Mouse (Mus musculus): ENCODE results near the gene C87436. TPM values are rescaled to one million over a fixed set of nuclear protein-coding genes. Genes with fewer than 3 reads are reported as not detected.

C87436 gene
- polyA plus RNA-seq, 1 experiment, result 18.0 TPM

GRCm38 (mm10) chr6:86499571-86500109 is 61.5 kb downstream of the C87436 start:
- no peak for DNase-seq (ENCODE audit: low read depth)
- no peak for TF ChIP-seq POLR2A (IDR thresholded peaks at IDR 0.05; ENCODE audit: borderline replicate concordance, extremely low read depth, insufficient read depth, insufficient read length, poor library complexity, severe bottlenecking)
- no peak for TF ChIP-seq CTCF (IDR thresholded peaks at IDR 0.05; ENCODE audit: borderline replicate concordance, extremely low read depth, insufficient read depth, insufficient read length)

DNA sequence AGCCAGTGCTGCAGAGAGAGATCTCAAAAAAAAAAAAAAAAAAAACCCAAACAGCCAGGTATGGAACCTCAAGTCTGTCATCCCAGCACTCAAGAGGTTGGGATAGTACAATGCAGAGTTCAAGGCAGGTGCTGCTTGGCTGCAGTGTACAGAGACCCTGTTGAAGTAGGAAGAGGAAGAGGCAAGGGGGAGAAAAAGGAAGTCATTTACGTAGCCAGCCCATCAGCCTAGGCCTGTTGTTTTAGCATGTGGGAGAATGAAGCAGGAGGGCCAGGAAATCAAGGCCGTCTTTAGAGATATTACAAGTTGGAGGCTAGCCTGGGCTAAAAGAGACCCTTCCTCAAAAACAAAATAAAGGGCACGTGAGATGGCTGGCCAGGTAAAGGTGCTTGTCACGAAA is 65.3 kb downstream of the C87436 start:
- no peak for DNase-seq (ENCODE audit: low read depth)

GRCm38 (mm10) chr6:86505671-86506070 is 67.5 kb downstream of the C87436 start:
- DNase-seq (ENCODE audit: low read depth), result no peak
- TF ChIP-seq POLR2A (IDR thresholded peaks at IDR 0.05; ENCODE audit: borderline replicate concordance, extremely low read depth, insufficient read depth, insufficient read length, poor library complexity, severe bottlenecking) (no peak), CTCF (IDR thresholded peaks at IDR 0.05; ENCODE audit: borderline replicate concordance, extremely low read depth, insufficient read depth, insufficient read length) (no peak)

More for the DNA sequence above, 65.3 kb downstream of the C87436 start:
- TF ChIP-seq CTCF (IDR thresholded peaks at IDR 0.05; ENCODE audit: borderline replicate concordance, extremely low read depth, insufficient read depth, insufficient read length), result no peak
- no peak for TF ChIP-seq POLR2A (IDR thresholded peaks at IDR 0.05; ENCODE audit: borderline replicate concordance, extremely low read depth, insufficient read depth, insufficient read length, poor library complexity, severe bottlenecking)

- TF ChIP-seq POLR2A (IDR thresholded peaks at IDR 0.05; ENCODE audit: borderline replicate concordance, extremely low read depth, insufficient read depth, insufficient read length, poor library complexity, severe bottlenecking) (no peak), CTCF (IDR thresholded peaks at IDR 0.05; ENCODE audit: borderline replicate concordance, extremely low read depth, insufficient read depth, insufficient read length) (no peak)
- no peak for DNase-seq (ENCODE audit: low read depth)
These were observed 68.1 kb downstream of the C87436 start for GRCm38 (mm10) chr6:86506309-86506708.

DNA sequence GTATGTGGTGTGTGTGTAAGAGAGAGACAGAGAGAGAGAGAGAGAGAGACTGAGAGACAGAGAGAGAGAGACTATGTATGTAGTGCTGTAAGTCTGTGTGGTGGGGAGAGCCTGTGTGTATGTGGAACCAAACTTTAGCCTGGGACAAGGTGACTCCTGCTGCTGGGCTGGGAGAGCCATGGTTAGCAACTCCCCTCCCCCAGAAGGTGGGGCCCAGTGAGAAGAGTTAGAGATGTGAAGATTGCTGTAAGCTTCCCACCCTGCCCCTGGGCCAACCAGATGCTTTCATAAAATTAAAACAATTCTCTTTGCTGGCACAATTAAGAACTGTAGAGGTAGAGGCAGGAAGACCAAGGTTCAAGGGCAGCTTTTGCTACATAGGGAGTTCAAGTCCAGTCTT is 68.9 kb downstream of the C87436 start:
- DNase-seq (ENCODE audit: low read depth), result no peak
- TF ChIP-seq CTCF (IDR thresholded peaks at IDR 0.05; ENCODE audit: borderline replicate concordance, extremely low read depth, insufficient read depth, insufficient read length) (no peak), POLR2A (IDR thresholded peaks at IDR 0.05; ENCODE audit: borderline replicate concordance, extremely low read depth, insufficient read depth, insufficient read length, poor library complexity, severe bottlenecking) (no peak)

GRCm38 (mm10) chr6:86508736-86509135 is 70.6 kb downstream of the C87436 start:
- TF ChIP-seq POLR2A (IDR thresholded peaks at IDR 0.05; ENCODE audit: borderline replicate concordance, extremely low read depth, insufficient read depth, insufficient read length, poor library complexity, severe bottlenecking) (no peak), CTCF (IDR thresholded peaks at IDR 0.05; ENCODE audit: borderline replicate concordance, extremely low read depth, insufficient read depth, insufficient read length) (no peak)
- DNase-seq (ENCODE audit: low read depth), result no peak

GRCm38 (mm10) chr6:86509194-86509865 is 71.2 kb downstream of the C87436 start:
- no peak for TF ChIP-seq POLR2A (IDR thresholded peaks at IDR 0.05; ENCODE audit: borderline replicate concordance, extremely low read depth, insufficient read depth, insufficient read length, poor library complexity, severe bottlenecking)
- no peak for TF ChIP-seq CTCF (IDR thresholded peaks at IDR 0.05; ENCODE audit: borderline replicate concordance, extremely low read depth, insufficient read depth, insufficient read length)
- no peak for DNase-seq (ENCODE audit: low read depth)

DNA sequence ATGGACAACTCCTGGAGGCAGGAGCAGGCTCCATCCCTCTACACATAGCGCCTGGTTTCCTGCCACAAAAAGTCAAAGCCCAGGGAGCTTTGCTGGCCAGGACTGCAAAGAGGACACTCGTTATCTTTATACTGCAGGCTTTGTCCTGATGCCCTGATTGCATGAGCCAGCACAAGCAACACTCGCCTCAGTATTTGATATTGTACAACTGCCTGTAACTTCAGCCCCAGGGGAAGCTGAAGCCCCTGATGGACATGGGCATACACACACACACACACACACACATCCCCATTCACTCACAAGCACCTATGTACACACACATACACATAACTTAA is 71.7 kb downstream of the C87436 start:
- no peak for DNase-seq (ENCODE audit: low read depth)
- TF ChIP-seq POLR2A (IDR thresholded peaks at IDR 0.05; ENCODE audit: borderline replicate concordance, extremely low read depth, insufficient read depth, insufficient read length, poor library complexity, severe bottlenecking) (no peak), CTCF (IDR thresholded peaks at IDR 0.05; ENCODE audit: borderline replicate concordance, extremely low read depth, insufficient read depth, insufficient read length) (no peak)

GRCm38 (mm10) chr6:86510979-86511378 is 72.8 kb downstream of the C87436 start:
- TF ChIP-seq CTCF (IDR thresholded peaks at IDR 0.05; ENCODE audit: borderline replicate concordance, extremely low read depth, insufficient read depth, insufficient read length) (no peak), POLR2A (IDR thresholded peaks at IDR 0.05; ENCODE audit: borderline replicate concordance, extremely low read depth, insufficient read depth, insufficient read length, poor library complexity, severe bottlenecking) (no peak)
- no peak for DNase-seq (ENCODE audit: low read depth)

- DNase-seq (ENCODE audit: low read depth), result no peak
- TF ChIP-seq CTCF (IDR thresholded peaks at IDR 0.05; ENCODE audit: borderline replicate concordance, extremely low read depth, insufficient read depth, insufficient read length) (no peak), POLR2A (IDR thresholded peaks at IDR 0.05; ENCODE audit: borderline replicate concordance, extremely low read depth, insufficient read depth, insufficient read length, poor library complexity, severe bottlenecking) (no peak)
These were observed 75.1 kb downstream of the C87436 start for GRCm38 (mm10) chr6:86513296-86513695.

- DNase-seq (ENCODE audit: low read depth), result no peak
- TF ChIP-seq CTCF (IDR thresholded peaks at IDR 0.05; ENCODE audit: borderline replicate concordance, extremely low read depth, insufficient read depth, insufficient read length), result no peak
- no peak for TF ChIP-seq POLR2A (IDR thresholded peaks at IDR 0.05; ENCODE audit: borderline replicate concordance, extremely low read depth, insufficient read depth, insufficient read length, poor library complexity, severe bottlenecking)
These were observed 77.8 kb downstream of the C87436 start for GRCm38 (mm10) chr6:86516021-86516420.

GRCm38 (mm10) chr6:86519767-86520345 is 81.7 kb downstream of the C87436 start:
- DNase-seq (ENCODE audit: low read depth), result no peak
- TF ChIP-seq POLR2A (IDR thresholded peaks at IDR 0.05; ENCODE audit: borderline replicate concordance, extremely low read depth, insufficient read depth, insufficient read length, poor library complexity, severe bottlenecking) (no peak), CTCF (IDR thresholded peaks at IDR 0.05; ENCODE audit: borderline replicate concordance, extremely low read depth, insufficient read depth, insufficient read length) (no peak)

Data from brain, embryonic 14.5 days (tissue).